Mouse (Mus musculus): Measurements from ENCODE around the gene Il9r. TPM values are rescaled to one million over a fixed set of nuclear protein-coding genes. Genes with fewer than 3 reads are reported as not detected.

The Il9r gene
- polyA plus RNA-seq, 2 experiments = 0.08 to 0.16 TPM

DNA sequence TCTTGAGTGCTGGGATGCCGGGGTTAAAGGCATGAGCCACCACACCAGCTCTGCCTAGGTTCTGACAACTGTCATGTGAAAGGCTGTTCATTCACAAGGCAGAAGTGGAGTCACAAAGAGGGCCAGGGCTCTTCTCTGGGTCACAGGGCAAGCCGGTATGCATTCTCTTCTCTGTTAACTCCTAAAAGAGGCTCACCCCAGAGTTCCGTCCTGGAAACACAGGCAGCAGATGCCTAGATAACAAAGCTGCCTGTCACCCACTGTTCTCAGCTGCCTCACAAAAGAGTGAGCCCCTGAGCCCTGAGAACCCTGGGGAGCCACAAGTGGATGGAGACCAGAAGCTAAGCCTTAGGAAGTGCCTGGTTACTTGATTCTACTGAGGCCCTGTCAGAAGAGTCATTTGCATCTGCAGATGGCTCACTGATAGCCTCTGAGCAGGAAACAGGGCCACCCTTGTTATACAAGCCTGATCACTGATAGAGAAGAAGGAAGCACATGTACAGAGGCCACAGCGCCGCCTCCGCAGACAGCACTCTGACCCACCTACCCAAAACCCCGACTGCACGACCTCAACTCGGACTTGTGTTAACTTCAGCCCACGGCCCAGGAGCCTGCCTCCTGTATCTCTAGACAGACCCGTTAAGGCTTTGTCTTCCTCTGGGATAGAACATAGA, 4.1 kb downstream of the Il9r start:
- 9% methylated on average over 11 of the region's 11 CpGs for WGBS (ENCODE audit: insufficient replicate concordance)

DNA sequence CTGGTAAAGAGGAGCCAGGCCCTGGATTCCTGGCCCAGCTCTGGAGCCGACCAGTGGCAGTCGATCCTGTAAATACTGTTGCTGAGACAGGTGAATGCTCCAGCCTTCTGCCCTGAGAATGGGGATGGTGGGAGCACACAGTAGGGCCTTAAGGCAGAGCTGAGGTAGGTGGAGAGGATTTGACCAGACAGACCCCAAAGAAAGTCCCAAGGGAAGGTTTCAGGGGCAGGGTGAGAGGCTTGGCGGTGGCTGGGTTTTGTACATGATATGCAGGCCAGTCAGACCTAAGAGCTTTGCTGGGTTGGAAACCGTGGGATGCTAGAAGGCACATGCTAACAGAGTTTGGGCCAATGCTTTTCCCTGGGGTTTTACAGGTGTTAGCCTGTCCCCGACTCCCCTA, 5.5 kb downstream of the Il9r start:
- ATAC-seq (ENCODE audit: insufficient read depth) (no peak), DNase-seq (ENCODE audit: low read depth in 3 of 3, low spot score in 3 of 3) (no peak)
- no peak overlapping the region for H3K4me3 ChIP-seq (ENCODE audit: insufficient read depth in 1 of 2, low read depth in 2 of 2, low read length in 2 of 2)
- no peak overlapping the region for H3K9ac ChIP-seq (replicated peaks)
- no peak overlapping the region for H3K27ac ChIP-seq
- H3K36me3 ChIP-seq (replicated peaks; ENCODE audit: control insufficient read depth, insufficient read depth, low read depth) = no peaks in the 10 kb centered on the region
- peaks cover 0 to 9% of the 10 kb centered on the region in 2 experiments; a peak in 2 of 4 replicates for H3K4me1 ChIP-seq (replicated peaks; ENCODE audit: control insufficient read depth in 2 of 2, insufficient read depth in 2 of 2, low read length in 1 of 2)
- WGBS (ENCODE audit: insufficient replicate concordance) = 75% methylated on average over 5 of the region's 5 CpGs
- TF ChIP-seq CTCF (IDR thresholded peaks at IDR 0.05; ENCODE audit: low read depth) (no peak), EP300 (IDR thresholded peaks at IDR 0.05; ENCODE audit: low read depth) (no peak)
- no peak overlapping the region for H3K4me2 ChIP-seq (ENCODE audit: low read depth)
- no peaks in the 10 kb centered on the region for H3K9me3 ChIP-seq (ENCODE audit: control insufficient read depth, low read length)
- no peaks in the 10 kb centered on the region for H3K27me3 ChIP-seq (ENCODE audit: control insufficient read depth, insufficient read depth, low read length)

More for the DNA sequence above, 4.1 kb downstream of the Il9r start:
- no peak for TF ChIP-seq EP300 (IDR thresholded peaks at IDR 0.05; ENCODE audit: low read depth)
- no peak for TF ChIP-seq CTCF (IDR thresholded peaks at IDR 0.05; ENCODE audit: low read depth)
- Histone ChIP-seq H3K27ac (no peak overlapping the region), H3K27me3 (ENCODE audit: control insufficient read depth, insufficient read depth, low read length) (no peaks in the 10 kb centered on the region), H3K4me3 (ENCODE audit: insufficient read depth in 1 of 2, low read depth in 2 of 2, low read length in 2 of 2) (no peak overlapping the region), H3K36me3 (replicated peaks; ENCODE audit: control insufficient read depth, insufficient read depth, low read depth) (no peaks in the 10 kb centered on the region), H3K4me2 (ENCODE audit: low read depth) (no peak overlapping the region; the same call in 1 of the 2 replicates), H3K4me1 (replicated peaks; ENCODE audit: control insufficient read depth in 2 of 2, insufficient read depth in 2 of 2, low read length in 1 of 2) (peaks cover 0 to 18% of the 10 kb centered on the region in 2 experiments; a peak in 2 of 4 replicates), H3K9me3 (ENCODE audit: control insufficient read depth, low read length) (no peaks in the 10 kb centered on the region), H3K9ac (replicated peaks) (peak overlapping the region; percentile 23; the same call in 1 of the 2 replicates)
- ATAC-seq (ENCODE audit: insufficient read depth) = no peak
- no peak for DNase-seq (ENCODE audit: low read depth in 3 of 3, low spot score in 3 of 3)

DNA sequence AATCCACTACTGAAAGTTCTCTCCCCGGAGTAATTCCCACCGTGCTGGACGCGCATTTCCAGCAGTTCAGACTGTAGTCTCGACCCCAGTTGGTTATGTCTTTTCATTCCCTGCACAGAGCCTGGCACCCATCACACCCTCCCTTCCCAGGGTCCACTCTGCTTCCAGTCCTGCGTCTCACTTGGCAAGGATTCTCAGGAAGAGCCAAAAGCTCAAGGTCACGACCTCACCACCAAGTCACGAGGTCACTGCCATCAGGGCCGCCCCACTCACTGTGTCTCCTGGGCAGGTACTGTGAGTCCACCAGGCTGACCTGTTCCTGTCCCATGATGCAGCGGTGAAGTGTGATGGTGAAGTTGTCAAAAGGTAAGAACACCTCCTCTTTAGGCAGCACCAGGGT, 6.0 kb downstream of the Il9r start:
- H3K4me3 ChIP-seq (ENCODE audit: insufficient read depth in 1 of 2, low read depth in 2 of 2, low read length in 2 of 2) = no peak overlapping the region
- no peaks in the 10 kb centered on the region for H3K27me3 ChIP-seq (ENCODE audit: control insufficient read depth, insufficient read depth, low read length)
- H3K9ac ChIP-seq (replicated peaks) = no peak overlapping the region
- no peak for DNase-seq (ENCODE audit: low read depth in 3 of 3, low spot score in 3 of 3)
- WGBS (ENCODE audit: insufficient replicate concordance) = 72% methylated on average over 10 of the region's 10 CpGs
- H3K4me1 ChIP-seq (replicated peaks; ENCODE audit: control insufficient read depth in 2 of 2, insufficient read depth in 2 of 2, low read length in 1 of 2) = peaks cover 0 to 6% of the 10 kb centered on the region in 2 experiments; a peak in 2 of 4 replicates
- TF ChIP-seq CTCF (IDR thresholded peaks at IDR 0.05; ENCODE audit: low read depth) (no peak), EP300 (IDR thresholded peaks at IDR 0.05; ENCODE audit: low read depth) (no peak)
- H3K36me3 ChIP-seq (replicated peaks; ENCODE audit: control insufficient read depth, insufficient read depth, low read depth) = no peaks in the 10 kb centered on the region
- H3K4me2 ChIP-seq (ENCODE audit: low read depth) = no peak overlapping the region
- no peaks in the 10 kb centered on the region for H3K9me3 ChIP-seq (ENCODE audit: control insufficient read depth, low read length)
- no peak overlapping the region for H3K27ac ChIP-seq
- ATAC-seq (ENCODE audit: insufficient read depth) = no peak

DNA sequence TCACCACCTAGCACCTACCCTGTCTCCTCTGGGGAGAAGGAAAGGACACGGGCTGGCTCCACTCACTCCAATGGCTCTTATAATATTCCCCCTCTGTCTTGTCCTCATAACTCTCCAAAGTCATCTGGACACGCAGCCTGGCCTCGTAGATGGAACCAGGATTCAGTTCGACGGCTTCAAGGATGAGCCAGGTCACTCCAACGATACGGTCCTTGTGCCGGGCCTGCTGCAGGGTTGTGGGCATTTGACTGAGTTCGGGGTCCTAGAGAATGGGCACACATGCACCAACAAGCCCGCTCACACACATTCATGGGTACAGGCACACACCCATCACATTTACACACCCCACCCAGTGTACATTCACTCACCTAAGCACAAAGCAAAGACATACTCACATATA, 6.9 kb downstream of the Il9r start:
- Histone ChIP-seq H3K27me3 (ENCODE audit: control insufficient read depth, insufficient read depth, low read length) (no peaks in the 10 kb centered on the region), H3K36me3 (replicated peaks; ENCODE audit: control insufficient read depth, insufficient read depth, low read depth) (no peaks in the 10 kb centered on the region), H3K9ac (replicated peaks) (no peak overlapping the region), H3K4me1 (replicated peaks; ENCODE audit: control insufficient read depth in 2 of 2, insufficient read depth in 2 of 2, low read length in 1 of 2) (peaks cover 0 to 6% of the 10 kb centered on the region in 2 experiments; a peak in 2 of 4 replicates), H3K4me2 (ENCODE audit: low read depth) (no peak overlapping the region), H3K9me3 (ENCODE audit: control insufficient read depth, low read length) (no peaks in the 10 kb centered on the region), H3K27ac (no peak overlapping the region), H3K4me3 (ENCODE audit: insufficient read depth in 1 of 2, low read depth in 2 of 2, low read length in 2 of 2) (no peak overlapping the region)
- no peak for DNase-seq (ENCODE audit: low read depth in 3 of 3, low spot score in 3 of 3)
- no peak for TF ChIP-seq EP300 (IDR thresholded peaks at IDR 0.05; ENCODE audit: low read depth)
- no peak for TF ChIP-seq CTCF (IDR thresholded peaks at IDR 0.05; ENCODE audit: low read depth)
- no peak for ATAC-seq (ENCODE audit: insufficient read depth)
- WGBS (ENCODE audit: insufficient replicate concordance) = 76% methylated on average over 10 of the region's 10 CpGs

DNA sequence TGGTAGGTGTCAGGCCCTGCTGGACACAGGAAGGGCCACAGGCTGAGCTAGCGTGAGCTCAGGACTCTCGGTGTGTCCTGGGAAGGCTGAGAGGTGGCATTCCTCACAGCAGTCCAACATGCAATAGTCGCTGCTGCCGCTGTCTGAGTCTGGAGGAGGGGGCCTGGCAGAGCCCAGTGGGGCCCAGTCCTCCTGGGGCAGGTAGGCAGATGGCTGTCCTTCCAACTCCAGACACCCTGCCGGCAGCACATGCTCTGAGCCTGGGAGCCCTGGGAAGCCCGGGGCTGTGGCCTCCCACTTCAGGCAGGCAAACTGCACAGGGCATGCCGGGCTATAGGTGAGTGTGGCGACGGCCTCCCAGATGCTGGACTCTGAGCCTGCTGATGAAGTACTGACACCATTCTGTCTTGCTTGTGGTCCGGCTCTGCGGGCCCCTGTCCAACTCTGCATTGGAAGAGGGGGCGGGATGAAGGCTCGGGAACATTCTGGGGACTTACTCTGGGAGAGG, 9.4 kb downstream of the Il9r start:
- no peaks in the 10 kb centered on the region for H3K9me3 ChIP-seq (ENCODE audit: control insufficient read depth, low read length)
- H3K9ac ChIP-seq (replicated peaks) = no peak overlapping the region
- no peak for DNase-seq (ENCODE audit: low read depth in 3 of 3, low spot score in 3 of 3)
- H3K27me3 ChIP-seq (ENCODE audit: control insufficient read depth, insufficient read depth, low read length) = no peaks in the 10 kb centered on the region
- WGBS (ENCODE audit: insufficient replicate concordance) = 73% methylated on average over 13 of the region's 13 CpGs
- H3K36me3 ChIP-seq (replicated peaks; ENCODE audit: control insufficient read depth, insufficient read depth, low read depth) = no peaks in the 10 kb centered on the region
- H3K4me1 ChIP-seq (replicated peaks; ENCODE audit: control insufficient read depth in 2 of 2, insufficient read depth in 2 of 2, low read length in 1 of 2) = no peaks in the 10 kb centered on the region
- no peak for ATAC-seq (ENCODE audit: insufficient read depth)
- TF ChIP-seq CTCF (IDR thresholded peaks at IDR 0.05; ENCODE audit: low read depth) (no peak), EP300 (IDR thresholded peaks at IDR 0.05; ENCODE audit: low read depth) (no peak)
- no peak overlapping the region for H3K4me2 ChIP-seq (ENCODE audit: low read depth)
- H3K4me3 ChIP-seq (ENCODE audit: insufficient read depth in 1 of 2, low read depth in 2 of 2, low read length in 2 of 2) = no peak overlapping the region
- H3K27ac ChIP-seq = no peak overlapping the region

Measured in liver, embryonic 14.5 days (tissue).